Mouse (Mus musculus): ENCODE measurements around the gene Speer4f1. TPM values are rescaled to one million over a fixed set of nuclear protein-coding genes. Genes with fewer than 3 reads are reported as not detected.

The Speer4f1 gene
- not detected in 2 replicates for polyA plus RNA-seq (2012; rRNA removed; ENCODE audit: low replicate concordance)

GRCm38 (mm10) chr5:17475798-17476197 lies at the start of gene Speer4f1:
TSS of gene Speer4f1 (plus strand) at chr5:17476098.

Other genes with a start within 250 kb of the Speer4f1 start
- not detected in 2 replicates for gene Speer4f2, start 102.9 kb upstream of the Speer4f1 start, polyA plus RNA-seq (2012; rRNA removed; ENCODE audit: low replicate concordance)
- gene Sema3c, start 98.2 kb downstream of the Speer4f1 start, polyA plus RNA-seq (2012; rRNA removed; ENCODE audit: low replicate concordance), result 24.6 and 29.1 TPM in 2 replicates